Mouse (Mus musculus): ENCODE data around the gene Zfr.
"Not testable (repeated sequence)": the region's sequence is repeated elsewhere in the genome, so short reads cannot be mapped to it uniquely, and the experiment has no call there.

Gene Zfr

GRCm38 (mm10) chr15:12205160-12205901, 87.7 kb downstream of the Zfr start:
- in situ Hi-C loops (cut with MboI; ENCODE audit: low pct_unique_long_range_greater_than_20kb in 1 of 2, low sequenced_read_pairs in 2 of 2, unreplicated experiment in 1 of 2) = no loop called here

DNA sequence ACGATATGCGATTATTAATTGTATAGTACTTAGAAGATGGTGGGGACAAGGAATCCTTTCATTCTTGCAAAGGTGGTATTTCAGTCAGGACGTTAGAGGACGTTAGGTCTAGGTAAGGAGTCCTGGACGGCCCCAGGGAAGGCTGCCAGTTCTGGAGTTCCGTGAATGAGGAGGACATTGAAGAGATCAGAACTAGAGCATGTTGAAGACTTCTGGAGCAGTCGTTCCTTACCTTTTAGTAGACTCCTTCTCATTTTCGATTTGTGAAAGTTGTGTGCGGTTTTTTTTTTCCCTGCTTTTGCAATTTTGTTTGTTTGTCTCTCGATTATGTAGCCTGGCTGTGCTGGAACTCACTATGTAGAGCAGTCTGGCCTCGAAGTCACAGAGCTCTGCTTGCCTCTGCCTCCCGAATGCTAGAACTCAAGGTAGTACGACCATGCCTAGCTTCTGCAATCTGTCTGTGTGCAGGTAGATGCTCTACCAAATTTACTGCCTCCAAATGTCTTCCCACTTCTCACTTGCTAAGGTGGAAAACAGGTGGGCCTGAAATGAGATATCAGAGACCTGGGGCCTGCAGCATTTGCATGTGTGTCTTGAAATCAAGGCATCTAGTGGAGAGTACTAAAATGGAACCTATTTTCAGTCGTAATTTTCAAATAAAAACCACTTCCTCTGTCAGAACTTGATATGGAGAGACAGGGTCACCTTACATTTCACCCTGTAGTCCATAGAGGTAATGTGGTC, 88.4 kb downstream of the Zfr start:
- in situ Hi-C loops (cut with MboI; ENCODE audit: low pct_unique_long_range_greater_than_20kb in 1 of 2, low sequenced_read_pairs in 2 of 2, unreplicated experiment in 1 of 2) = no loop called here

- in situ Hi-C loops (cut with MboI; ENCODE audit: low pct_unique_long_range_greater_than_20kb in 1 of 2, low sequenced_read_pairs in 2 of 2, unreplicated experiment in 1 of 2) = no loop called here
Measured at GRCm38 (mm10) chr15:12206646-12207222, 89.1 kb downstream of the Zfr start.

DNA sequence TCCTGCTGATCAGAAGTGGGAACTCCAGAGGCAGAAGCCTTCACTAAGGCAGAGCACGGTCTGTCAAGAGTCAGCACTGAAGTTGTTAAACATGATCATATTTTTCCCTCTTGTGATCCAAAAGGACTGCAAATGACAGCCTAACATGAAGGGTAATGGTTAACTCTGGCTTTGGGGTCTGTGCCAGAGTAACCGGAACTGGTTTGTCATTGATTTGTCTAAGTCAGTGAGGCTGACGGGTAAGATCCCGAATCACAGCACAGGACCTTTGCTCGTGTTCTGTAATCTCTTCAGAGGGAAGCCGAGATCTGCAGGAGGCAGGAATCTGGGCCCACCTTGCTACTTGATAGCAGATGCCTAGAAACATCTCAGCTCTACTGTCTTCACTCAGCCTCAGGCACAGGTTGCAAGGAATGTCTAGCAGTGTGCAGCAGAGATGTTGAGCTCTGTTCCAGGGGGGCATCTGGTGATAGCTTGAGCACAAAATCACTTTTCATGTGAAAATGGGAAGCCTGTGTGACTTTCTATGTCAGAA, 90.0 kb downstream of the Zfr start:
- in situ Hi-C loops (cut with MboI; ENCODE audit: low pct_unique_long_range_greater_than_20kb in 1 of 2, low sequenced_read_pairs in 2 of 2, unreplicated experiment in 1 of 2) = no loop called here

DNA sequence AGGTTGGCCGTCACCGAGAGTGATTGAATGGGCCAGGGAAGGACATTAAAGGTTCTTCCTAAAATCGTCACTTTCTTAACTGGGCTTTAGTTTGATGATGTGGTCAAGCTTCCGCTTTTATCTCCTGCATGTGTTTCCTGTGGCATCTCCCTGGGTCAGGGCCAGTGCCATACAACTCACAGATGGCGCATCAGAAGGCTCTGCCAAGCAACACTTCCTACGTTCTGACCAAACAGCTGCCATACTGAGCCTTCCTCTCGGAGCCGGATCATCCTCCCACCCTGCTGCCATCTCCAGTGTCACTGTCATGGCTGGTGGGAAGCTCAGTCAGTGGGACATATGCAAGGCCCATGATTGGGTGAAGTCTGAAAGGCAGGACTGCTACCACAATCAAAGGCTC, 93.9 kb downstream of the Zfr start:
- in situ Hi-C loops (cut with MboI; ENCODE audit: low pct_unique_long_range_greater_than_20kb in 1 of 2, low sequenced_read_pairs in 2 of 2, unreplicated experiment in 1 of 2) = no loop called here

- in situ Hi-C loops (cut with MboI; ENCODE audit: low pct_unique_long_range_greater_than_20kb in 1 of 2, low sequenced_read_pairs in 2 of 2, unreplicated experiment in 1 of 2) = no loop called here
Measured at GRCm38 (mm10) chr15:12212266-12212665, 94.6 kb downstream of the Zfr start.

GRCm38 (mm10) chr15:12214531-12215414, 97.1 kb downstream of the Zfr start:
- in situ Hi-C loops (cut with MboI; ENCODE audit: low pct_unique_long_range_greater_than_20kb in 1 of 2, low sequenced_read_pairs in 2 of 2, unreplicated experiment in 1 of 2) = no loop called here

GRCm38 (mm10) chr15:12215415-12215718, 97.7 kb downstream of the Zfr start:
- in situ Hi-C loops (cut with MboI; ENCODE audit: low pct_unique_long_range_greater_than_20kb in 1 of 2, low sequenced_read_pairs in 2 of 2, unreplicated experiment in 1 of 2) = no loop called here

DNA sequence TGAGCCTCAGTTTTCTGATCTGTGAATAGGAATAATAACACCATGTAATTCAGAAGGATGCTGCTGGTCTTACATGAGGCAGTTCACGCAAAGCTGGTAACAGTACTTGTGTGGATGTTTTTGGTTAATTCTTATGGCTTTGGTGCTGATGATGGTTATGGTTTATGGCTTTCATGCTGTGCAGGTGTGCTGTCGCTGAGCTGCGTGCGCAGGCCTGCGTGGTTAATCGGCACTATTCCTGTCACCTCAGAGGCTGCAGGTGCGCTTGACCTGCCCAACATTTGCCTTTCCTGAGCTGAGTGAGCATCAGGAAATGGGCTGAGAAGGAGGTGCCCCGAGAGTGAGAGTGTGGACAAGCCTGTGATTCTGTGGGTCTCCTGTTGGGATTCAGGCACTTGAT, 98.5 kb downstream of the Zfr start:
- in situ Hi-C loops (cut with MboI; ENCODE audit: low pct_unique_long_range_greater_than_20kb in 1 of 2, low sequenced_read_pairs in 2 of 2, unreplicated experiment in 1 of 2) = no loop called here

DNA sequence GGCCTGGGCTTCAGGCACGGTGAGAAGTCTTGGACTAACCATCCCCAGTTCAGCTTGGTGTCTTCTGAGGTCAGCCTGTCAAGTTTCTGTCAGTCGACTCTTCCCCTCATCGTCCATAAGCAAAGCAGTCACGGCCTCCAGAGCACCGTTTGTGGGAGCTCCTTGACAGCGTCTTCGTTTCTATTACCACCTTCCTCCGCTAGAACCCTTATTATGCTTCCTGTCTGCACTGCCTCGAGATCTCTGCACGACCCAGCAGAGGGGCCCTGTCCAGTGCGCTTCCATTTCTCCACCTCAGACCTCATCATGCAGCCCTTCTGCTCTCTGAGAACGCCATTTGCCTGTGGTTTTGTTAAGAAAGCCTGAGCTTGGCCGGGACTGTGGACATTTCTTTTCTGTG, 99.2 kb downstream of the Zfr start:
- in situ Hi-C loops (cut with MboI; ENCODE audit: low pct_unique_long_range_greater_than_20kb in 1 of 2, low sequenced_read_pairs in 2 of 2, unreplicated experiment in 1 of 2) = no loop called here

DNA sequence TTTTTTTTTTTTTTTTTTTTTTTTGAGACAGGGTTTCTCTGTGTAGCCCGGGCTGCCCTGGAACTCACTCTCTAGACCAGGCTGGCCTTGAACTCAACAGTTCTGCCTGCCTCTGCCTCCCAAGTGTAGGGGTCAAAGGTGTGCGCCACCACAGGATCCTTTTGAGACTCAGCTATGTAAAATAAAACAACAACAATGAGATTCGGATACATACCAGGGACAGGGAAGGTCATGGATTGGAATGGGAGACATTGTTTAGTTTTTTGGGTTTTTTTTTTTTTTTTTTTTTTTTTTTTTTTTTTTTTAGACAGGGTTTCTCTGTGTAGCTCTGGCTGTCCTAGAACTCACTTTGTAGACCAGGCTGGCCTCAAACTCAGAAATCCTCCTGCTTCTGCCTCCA, 99.7 kb downstream of the Zfr start:
- in situ Hi-C loops (cut with MboI; ENCODE audit: low pct_unique_long_range_greater_than_20kb in 1 of 2, low sequenced_read_pairs in 2 of 2, unreplicated experiment in 1 of 2) = not testable (repeated sequence)

DNA sequence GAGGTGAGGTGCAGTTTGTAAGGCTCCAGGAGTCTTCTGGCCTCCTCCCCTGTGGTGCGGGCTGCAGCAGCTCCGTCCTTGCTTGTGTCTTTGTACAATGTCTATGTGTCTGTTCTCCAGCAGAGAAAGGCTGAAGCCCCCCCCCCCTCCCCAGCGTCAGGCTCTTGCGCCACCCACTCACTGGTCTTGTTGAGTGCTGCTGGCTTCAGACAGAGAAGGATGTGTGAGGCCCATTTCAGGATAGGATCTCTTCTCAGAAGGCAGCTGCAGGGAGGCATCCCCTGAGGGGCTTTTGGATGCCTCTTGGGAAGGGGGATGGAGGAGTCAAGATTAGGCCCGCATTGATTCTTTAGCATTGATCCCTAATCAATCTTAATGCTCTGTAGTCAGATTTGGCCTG, 100.2 kb downstream of the Zfr start:
- in situ Hi-C loops (cut with MboI; ENCODE audit: low pct_unique_long_range_greater_than_20kb in 1 of 2, low sequenced_read_pairs in 2 of 2, unreplicated experiment in 1 of 2) = no loop called here

DNA sequence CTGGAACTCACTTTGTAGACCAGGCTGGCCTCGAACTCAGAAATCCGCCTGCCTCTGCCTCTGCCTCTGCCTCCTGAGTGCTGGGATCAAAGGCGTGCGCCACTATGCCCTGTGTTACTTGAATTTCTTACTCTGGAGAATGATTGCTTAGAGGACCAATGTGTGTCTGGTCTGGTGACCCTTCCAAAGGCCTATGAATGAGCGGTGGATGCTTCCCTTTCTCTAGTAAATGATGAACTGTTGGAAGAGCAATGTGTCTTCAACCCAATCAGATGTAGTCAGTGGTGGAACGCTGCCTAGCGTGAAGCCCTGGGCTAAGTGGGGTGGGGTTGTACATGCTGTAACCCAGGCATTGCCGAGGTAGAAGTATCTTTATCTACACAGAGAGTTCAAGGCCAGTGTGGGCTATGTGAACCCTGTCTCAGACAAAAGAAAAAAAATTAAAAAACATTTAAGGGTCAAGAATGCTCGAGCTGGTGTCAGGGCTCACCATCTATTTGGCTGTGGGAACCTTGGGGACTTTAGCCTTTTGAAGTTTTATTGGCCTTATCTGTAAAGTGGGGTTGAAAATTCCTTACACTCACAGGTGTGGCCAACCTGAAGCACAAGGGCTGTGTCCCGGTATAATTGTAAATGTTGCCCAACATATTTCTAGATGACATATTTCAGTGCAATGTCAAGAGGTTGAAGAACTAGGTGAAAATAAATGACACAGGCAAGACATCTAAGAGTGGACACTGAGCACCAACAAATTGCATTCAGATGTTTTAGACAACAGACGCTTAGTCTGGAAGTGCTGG, 101.2 kb downstream of the Zfr start:
- in situ Hi-C loops (cut with MboI; ENCODE audit: low pct_unique_long_range_greater_than_20kb in 1 of 2, low sequenced_read_pairs in 2 of 2, unreplicated experiment in 1 of 2) = no loop called here

DNA sequence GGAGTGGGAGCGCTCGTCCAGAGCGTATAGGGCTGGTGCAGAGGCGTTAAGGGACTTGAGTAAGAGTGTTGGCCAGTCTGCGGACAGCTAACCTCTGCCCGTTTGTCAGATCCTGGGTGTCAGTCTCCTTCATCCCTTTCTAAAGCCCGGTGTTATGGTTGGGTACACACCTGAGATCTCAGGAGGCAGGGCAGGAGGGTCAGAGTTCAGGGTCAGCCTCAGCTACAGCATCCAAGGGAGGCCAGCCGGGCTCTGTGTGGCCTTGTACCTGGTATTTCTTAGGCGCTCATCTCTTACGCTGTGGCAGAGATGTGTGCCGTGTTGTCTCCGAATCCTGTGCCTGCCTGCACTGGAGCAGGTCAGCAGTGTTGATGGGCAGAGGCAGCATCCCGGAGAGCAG, 103.5 kb downstream of the Zfr start:
- in situ Hi-C loops (cut with MboI; ENCODE audit: low pct_unique_long_range_greater_than_20kb in 1 of 2, low sequenced_read_pairs in 2 of 2, unreplicated experiment in 1 of 2) = no loop called here

GRCm38 (mm10) chr15:12222564-12223302, 105.1 kb downstream of the Zfr start:
- in situ Hi-C loops (cut with MboI; ENCODE audit: low pct_unique_long_range_greater_than_20kb in 1 of 2, low sequenced_read_pairs in 2 of 2, unreplicated experiment in 1 of 2) = no loop called here

- in situ Hi-C loops (cut with MboI; ENCODE audit: low pct_unique_long_range_greater_than_20kb in 1 of 2, low sequenced_read_pairs in 2 of 2, unreplicated experiment in 1 of 2) = no loop called here
Measured at GRCm38 (mm10) chr15:12223393-12223792, 105.8 kb downstream of the Zfr start.

- in situ Hi-C loops (cut with MboI; ENCODE audit: low pct_unique_long_range_greater_than_20kb in 1 of 2, low sequenced_read_pairs in 2 of 2, unreplicated experiment in 1 of 2) = no loop called here
Measured at GRCm38 (mm10) chr15:12224239-12224638, 106.6 kb downstream of the Zfr start.
